Mouse (Mus musculus): ENCODE data around the gene Sulf2.
"Not testable (repeated sequence)": the region's sequence is repeated elsewhere in the genome, so short reads cannot be mapped to it uniquely, and the experiment has no call there.

Sulf2 gene

GRCm38 (mm10) chr2:166155454-166155815, at the start of gene Sulf2:
Gene Sulf2 (minus strand): TSS chr2:166155663.
- peak; percentile 88 for DNase-seq (ENCODE audit: extremely low spot score)

DNA sequence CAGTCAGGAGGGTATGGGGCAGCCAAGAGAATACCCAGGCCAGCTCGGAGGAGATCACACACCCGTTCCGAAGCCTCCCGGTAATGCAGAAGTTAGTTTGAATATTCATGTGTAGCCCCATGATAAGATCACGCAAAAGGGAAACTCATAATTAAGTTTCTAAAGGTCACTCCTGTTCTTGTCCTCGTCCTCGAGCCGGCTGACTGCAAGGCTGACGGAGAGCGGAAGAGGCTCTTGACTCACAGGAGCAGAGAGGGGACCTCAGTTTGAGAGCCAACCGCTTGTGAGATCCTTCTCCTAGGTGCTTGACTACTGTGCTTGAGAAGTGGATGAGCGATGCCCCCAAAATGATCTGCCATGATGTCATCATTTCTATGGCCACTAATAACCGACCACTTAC, 48.7 kb upstream of the Sulf2 start:
- no peak for DNase-seq (ENCODE audit: extremely low spot score)

- no peak for DNase-seq (ENCODE audit: extremely low spot score)
These were observed 48.2 kb upstream of the Sulf2 start for GRCm38 (mm10) chr2:166203647-166204046.

GRCm38 (mm10) chr2:166197964-166198363, 42.5 kb upstream of the Sulf2 start:
- no peak for DNase-seq (ENCODE audit: extremely low spot score)

GRCm38 (mm10) chr2:166197064-166197463, 41.6 kb upstream of the Sulf2 start:
- DNase-seq (ENCODE audit: extremely low spot score), result no peak

GRCm38 (mm10) chr2:166196080-166196786, 40.8 kb upstream of the Sulf2 start:
- DNase-seq (ENCODE audit: extremely low spot score), result no peak

- DNase-seq (ENCODE audit: extremely low spot score), result no peak
These were observed 39.6 kb upstream of the Sulf2 start for GRCm38 (mm10) chr2:166195041-166195440.

GRCm38 (mm10) chr2:166194112-166194758, 38.8 kb upstream of the Sulf2 start:
- DNase-seq (ENCODE audit: extremely low spot score), result no peak

DNA sequence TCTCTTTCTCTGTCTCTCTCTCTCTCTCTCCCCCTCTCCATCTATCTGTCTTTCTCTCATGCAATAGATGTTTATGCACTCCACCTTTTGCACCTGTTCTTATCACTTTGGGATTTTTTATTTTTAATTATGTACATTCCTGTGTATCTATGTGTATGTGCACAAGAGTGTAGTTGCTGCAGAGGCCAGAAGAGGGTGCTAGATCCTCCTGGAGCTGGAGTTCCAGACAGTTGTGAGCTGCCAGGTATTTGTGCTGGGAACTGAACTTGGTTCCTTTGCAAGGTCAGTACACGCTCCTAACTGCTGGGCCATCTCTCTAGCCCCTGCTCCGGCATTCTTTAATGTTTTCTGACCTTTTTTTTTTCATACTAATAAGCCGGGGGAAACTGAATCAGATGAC, 38.0 kb upstream of the Sulf2 start:
- no peak for DNase-seq (ENCODE audit: extremely low spot score)

DNA sequence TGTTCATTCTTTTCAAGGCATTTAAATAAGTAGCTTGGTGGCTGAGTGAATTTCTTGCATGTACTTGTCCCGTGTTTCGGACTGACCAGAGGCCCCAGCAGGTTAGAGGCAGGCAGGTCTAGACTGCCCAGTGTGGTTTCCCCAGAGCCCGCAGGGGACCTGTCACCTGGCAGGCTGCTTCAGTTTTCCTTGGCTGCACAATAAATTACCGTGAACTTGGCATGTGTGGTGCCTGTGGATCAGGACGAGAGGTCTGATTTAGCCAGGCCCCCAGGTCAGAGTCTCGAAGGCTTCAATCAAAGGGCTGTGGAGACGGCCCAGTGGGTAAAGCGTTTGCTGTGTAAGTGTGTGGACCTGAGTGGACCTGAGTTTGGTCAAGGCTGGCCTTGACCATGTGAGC, 35.4 kb upstream of the Sulf2 start:
- DNase-seq (ENCODE audit: extremely low spot score), result no peak

- DNase-seq (ENCODE audit: extremely low spot score), result no peak
These were observed 33.7 kb upstream of the Sulf2 start for GRCm38 (mm10) chr2:166189191-166189590.

DNA sequence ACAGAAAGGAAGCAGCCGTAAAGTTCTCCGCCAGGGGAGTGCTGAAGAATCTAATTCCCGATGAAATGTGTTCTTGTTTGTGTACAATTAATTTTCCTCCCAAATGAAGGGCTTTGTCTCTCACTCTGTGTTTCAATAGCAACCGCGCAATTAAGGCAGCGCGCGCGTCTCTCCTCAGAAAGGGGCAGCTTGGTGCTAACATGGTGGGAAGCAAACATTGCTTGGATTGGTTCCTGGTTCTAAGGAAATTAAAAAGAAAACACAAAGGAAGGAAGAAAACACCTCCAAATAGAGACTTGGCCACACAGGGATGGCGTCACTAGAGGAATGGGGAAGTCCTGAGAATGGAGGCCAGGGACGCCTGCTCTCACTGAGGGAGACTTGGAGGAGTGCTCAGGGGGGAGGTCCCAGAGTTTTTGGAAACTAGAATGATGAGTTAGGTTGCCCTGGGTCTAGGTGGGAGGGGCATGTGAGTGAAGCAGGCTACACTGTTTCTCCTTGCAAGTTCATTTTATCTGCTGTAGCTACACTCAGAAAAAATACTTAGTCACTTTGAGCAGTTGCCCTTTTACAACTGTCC, 32.5 kb upstream of the Sulf2 start:
- DNase-seq (ENCODE audit: extremely low spot score), result not testable (repeated sequence)

DNA sequence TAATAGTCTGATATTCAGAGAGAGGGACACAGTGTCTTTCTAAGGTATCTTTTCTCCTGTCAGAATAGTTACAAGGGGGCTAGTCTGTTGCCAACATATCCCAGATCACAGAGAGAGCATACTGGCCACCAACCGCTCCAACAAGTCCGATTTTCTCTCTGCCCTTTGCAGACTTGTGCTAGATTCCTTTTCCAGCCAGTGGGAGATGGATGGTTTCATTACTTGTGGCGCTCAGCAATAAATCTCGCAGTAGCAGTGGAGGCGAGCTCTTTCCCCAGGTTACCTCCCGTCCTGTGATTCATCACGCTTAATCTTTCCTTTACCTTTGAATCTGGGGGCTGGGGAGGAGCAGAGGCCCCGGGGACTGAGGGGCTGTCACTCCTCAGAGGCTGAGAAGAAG, 31.9 kb upstream of the Sulf2 start:
- not testable (repeated sequence) for DNase-seq (ENCODE audit: extremely low spot score)

DNA sequence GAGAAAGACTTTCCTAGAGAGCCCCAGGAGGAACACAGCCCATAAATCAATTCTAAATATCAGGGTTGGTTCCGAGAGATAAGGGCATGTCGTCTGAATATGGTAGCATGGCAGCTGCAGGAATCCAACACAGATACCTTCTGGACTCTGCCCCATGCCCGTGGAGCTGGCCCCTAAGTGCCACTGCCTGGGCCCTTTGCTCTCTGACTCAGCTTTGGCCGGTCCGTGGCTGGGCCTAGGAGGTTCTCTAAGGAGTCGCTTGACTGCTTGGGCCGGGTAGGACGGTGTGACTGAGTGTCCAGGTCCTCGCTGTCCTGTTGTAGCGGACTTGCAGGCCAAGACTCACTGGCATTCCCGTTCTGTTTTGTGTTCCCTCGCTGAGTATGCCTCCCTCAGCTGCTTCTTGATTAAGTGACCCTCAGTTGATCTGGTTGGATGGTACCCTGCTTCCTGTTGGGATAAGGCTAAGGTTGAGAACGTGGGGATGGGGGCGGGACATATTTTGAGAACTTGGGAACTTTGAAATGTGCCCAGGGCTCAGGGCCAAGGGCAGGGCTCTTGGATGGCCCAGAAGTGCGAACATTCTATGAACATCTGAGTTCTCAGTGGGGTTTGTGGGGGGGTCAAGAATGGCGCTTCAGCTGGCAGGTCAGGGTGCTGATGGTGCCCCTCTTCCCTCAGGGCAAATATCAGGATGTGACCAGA, 30.9 kb upstream of the Sulf2 start:
- no peak for DNase-seq (ENCODE audit: extremely low spot score)

- DNase-seq (ENCODE audit: extremely low spot score), result no peak
These were observed 30.3 kb upstream of the Sulf2 start for GRCm38 (mm10) chr2:166185768-166186167.

DNA sequence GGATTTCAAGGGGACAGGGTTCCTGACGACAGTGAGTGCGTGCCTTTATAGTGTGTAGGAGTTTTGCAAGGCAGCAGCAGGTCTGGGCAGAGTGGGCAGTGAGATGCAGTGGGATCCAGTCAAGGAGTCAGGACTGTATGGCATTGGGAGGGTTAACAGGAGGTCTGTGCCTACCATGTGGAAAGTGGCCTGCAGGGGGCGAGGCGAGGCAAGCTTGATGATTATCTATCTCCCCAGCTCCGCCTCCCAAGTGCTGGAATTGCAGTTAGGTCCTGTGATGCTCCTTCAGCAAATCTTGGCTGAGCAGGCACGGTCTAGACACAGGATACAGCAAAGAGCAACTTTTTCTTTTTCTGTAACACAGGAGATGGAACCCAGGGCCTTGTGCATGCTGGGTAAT, 29.0 kb upstream of the Sulf2 start:
- DNase-seq (ENCODE audit: extremely low spot score), result no peak

DNA sequence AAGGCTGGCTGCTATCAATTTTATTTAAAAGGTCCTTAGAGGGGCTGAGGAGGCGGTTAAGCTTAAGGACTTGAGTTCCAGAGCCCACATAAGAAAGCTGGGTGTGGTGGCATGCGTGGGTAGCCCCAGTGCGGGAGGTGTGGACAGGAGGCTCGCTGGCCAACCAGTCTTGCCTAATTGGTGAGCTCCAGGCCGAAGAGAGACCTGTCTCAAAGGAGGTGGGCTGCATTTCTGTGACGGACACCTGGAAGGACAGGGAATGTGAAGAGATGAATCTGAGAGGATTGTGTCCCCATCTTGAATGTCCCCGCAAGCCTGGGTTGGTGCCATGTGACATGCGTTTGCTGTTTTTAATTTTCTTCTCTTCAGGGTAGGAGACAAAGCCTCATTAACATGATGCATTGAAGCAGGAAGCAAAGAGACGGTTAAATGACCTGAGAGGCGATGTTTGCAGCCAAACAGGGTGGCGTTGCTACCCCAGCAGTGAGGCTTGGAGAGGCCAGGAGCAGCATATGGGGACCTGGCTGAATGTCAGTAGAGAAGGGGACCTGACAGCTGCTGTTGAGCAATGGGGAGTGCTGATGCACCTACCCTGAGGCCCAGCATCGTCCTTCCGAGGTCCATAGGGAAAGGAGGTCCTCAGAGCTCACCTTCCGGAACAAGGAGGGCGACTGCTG, 26.7 kb upstream of the Sulf2 start:
- no peak for DNase-seq (ENCODE audit: extremely low spot score)

DNA sequence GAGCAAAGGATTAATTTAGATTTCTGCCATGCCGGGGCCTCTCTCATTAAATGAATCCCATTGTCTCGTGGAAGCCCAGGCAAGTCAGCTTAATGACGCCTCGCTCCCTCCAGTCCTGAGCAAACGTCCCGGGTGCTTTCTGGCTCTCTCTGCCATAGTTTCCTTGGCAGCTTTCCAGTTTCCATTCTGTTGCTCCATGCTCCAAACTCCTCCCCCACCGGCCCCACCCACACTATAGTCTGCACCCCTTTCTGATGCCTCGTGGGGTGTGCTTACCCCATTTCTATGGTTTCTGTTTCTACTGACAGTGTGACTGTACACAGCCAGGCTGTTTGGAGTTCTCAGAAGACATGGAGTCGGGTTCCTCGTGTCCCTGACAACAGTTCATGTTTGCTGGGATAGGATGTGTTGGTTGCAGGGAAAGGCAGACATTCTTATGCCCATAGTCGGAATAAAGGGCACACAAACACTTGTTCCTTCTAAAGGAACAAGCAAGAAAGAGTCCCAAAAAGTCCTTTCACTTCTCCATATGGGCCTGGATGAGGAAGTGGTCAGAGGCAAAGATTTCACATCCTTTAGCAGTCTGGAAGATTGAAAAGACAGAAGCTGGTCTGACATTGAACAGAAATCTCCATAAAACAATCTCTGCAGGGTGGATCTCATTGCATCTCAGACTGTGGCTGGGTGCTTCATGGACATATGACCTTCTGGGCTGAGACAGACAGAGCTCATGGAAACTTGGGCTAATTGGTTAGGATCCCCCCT, 25.5 kb upstream of the Sulf2 start:
- no peak for DNase-seq (ENCODE audit: extremely low spot score)

GRCm38 (mm10) chr2:166180136-166180649, 24.7 kb upstream of the Sulf2 start:
- peak; percentile 61 for DNase-seq (ENCODE audit: extremely low spot score)

GRCm38 (mm10) chr2:166179457-166180101, 24.1 kb upstream of the Sulf2 start:
- DNase-seq (ENCODE audit: extremely low spot score), result peak; percentile 88

Data from embryo, embryonic 9.5 days (tissue).